Mouse (Mus musculus): ENCODE results near the gene Ubqln1.

Ubqln1 gene

DNA sequence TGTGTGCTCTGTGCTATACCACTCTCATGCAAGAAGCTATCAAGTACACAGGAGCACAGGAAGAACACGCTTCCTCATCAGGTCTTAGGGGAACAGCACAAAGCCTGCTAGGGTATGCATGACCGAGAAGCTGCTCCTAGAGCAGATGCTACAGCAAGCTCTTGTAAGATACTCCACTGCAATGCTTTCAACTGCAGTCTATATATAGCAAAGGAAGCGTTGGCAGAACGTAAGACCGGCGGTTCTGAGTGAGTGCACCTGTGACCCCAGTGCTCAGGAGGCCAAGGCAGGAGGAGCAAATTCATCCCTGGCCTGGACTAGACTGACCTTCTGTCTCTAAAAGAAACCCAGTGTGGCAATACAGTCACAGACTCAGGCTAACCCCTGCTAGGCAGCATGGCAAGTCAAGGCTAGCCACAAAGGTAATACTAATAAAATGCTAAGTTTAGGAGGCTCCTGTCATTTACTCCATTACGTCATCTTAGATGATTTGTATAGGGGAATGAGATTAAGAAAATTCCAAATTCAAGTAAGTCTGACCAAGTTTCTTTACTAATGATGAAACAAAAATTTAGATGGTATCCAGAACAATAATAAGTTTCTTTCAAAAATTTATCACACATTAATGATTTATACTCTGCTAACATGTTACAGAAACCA lies 17.3 kb downstream of the Ubqln1 start:
- DNase-seq: no peak

DNA sequence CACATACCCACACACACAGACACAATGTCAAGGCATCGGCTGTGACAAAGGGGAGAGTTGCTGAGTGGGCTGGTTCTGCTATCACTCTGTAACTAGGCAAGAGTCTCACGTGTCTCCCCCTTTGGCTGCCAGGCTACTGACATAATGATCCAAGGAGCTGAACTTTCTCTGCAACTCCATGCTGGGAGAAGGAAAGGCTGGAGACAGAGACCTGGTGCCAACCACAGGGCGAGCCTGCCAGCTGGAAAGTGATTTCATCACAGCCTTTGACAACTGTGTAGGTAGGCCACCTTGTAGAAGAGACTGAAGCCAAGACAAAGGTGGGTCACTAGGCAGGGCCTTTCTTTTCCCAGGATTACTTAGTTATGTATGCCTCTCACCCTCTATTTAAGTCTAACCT lies 18.2 kb downstream of the Ubqln1 start:
- no peak for DNase-seq

DNA sequence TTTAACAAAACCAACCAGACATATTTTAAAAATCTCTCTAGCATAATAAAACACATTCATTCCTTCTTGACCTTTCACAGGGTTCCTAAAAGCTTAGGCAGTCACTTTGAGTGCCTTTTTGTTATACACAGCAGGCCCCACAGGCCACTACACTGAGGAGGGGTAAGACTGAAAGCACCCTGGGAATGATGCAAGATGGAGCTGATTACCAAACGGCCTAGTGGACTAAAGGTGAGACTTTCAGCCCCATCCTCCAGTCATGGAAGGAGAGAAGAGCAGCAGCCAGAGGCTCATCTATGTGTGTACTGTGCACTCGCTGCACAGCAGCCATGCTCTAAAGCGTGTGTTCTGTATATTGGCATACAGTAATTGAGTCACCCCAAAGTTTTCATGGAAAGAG lies 20.5 kb downstream of the Ubqln1 start:
- DNase-seq: no peak

DNA sequence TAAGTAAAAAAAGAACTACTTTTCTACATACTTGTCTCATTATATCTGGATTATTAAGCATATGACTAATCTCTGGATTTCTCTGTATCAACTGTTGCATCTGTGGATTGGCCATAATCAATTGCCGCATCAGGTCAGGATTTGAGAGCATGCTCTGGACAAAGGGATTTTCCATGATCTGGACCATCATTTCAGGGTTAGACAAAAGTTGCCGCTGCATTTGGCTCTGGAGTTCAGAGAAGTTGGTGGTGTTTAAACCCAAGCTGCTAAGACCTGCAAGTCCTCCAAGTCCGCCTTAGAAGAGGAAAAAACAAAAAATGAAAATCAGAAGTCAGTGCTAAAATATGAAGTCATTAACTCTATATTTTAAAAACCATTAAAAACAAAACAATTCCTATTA lies 22.2 kb downstream of the Ubqln1 start:
- DNase-seq: no peak

DNA sequence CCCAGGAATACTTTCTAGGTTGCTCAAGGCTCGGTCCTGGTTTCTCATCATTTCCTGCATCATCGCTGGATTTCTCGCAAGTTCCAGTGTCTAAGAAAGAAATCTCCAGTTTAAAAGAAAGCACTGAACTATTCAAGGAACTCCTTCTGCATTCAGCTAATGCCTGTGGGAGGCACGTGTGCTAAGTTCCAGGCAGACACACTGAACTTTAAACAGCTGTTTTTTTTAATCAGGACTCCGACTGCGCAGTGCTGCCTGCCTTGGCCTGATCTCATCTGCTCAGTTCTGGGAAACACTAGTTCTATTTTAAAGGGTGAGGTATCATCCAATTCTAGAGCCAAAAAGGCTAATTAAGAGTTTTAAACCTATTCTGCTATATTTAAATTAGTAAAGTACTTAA lies 23.3 kb downstream of the Ubqln1 start:
- no peak for DNase-seq

DNA sequence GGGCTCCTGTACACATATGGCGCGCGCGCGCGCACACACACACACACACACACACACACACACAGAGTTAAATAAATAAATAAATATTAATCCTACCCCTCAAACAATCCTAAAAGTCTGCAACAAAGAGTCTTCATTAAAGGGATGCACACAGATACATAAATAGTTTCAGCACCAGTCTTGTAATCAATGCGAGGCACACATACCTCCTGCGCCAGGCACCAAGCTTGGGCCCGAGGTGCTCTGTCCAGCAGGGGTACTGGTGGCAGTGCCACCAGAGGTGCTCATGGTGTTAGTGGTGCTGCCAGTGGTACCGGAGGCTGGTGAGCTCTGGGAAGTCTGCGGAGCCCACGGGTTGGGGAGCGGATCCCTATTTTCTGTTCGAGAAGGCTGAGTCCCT lies 23.9 kb downstream of the Ubqln1 start:
- no peak for DNase-seq

DNA sequence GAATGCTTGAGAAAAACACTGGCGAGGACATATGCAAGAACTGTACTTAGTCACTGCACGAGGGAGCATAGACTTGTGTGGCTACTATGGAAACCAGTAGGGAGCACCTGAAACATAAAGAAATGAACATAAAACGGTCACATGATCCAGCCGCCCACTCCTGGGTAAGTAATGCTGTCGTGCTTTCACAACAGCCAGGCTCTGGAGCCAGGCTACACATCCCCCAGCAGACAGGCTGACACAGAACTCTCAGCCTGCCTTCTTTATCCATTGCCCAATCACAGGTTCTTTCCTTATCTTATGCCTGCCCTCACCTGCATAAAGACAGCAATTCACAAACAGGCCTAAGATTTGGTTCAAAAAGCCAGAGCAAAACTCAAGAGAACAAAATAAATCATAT lies 26.0 kb downstream of the Ubqln1 start:
- no peak for DNase-seq

DNA sequence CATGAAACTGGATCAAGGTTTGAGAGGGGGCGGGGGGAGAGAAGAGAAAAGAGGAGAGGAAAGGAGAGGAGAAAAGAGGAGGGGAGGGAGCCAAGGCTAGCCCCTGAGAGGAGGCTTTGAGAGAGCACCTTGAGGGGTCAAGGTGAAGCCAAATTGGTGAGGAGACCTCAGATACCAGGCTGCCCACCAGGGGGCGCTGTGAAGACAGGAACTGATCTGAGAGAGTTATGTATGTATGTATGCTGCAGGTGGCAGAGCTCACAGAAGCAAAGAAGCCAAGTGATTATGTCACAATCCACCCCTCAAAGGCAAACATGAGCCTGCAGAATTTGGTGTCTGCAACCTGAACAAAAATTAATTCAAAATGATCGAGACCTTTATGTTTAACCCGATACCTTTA lies 27.0 kb downstream of the Ubqln1 start:
- DNase-seq: peak; percentile 81 to 86

DNA sequence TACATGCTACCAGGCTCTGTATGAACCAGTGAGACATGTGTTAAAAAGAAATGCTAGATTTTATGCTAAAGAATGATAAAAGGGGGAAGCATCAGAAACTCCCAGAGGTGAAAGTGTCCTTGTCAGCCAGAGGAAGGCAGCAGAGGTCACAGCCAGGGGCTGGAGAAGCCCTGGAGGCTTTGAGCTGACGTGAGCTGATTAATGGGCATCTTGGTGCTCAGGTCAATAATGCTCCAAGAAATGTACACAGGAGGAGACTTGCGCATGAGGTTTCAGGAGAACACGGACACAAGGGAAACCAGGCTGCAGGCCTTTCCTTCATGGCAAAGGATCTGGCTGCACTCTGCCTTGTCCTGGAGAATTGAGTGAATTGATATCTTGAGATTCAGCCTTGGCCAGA lies 27.7 kb downstream of the Ubqln1 start:
- no peak for DNase-seq

DNA sequence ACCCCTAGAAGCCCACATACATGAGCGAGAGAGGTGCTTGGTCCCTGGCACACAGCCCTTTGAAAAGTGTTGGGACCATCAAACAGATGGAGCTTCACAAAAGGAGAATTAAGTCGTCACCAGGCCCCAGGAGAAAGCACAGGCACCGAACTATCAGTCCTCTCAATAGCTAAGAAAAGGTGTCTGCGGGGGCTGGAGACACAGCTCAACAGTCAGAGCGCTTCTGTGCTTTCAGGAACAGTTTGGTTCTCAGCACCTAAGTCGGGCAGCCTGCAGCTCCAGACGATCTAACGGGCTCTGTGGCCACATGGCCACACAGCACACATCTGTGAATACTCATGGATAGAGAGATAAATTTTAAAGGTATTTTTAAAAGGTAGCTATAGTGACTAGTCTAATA lies 29.2 kb downstream of the Ubqln1 start:
- DNase-seq: no peak

DNA sequence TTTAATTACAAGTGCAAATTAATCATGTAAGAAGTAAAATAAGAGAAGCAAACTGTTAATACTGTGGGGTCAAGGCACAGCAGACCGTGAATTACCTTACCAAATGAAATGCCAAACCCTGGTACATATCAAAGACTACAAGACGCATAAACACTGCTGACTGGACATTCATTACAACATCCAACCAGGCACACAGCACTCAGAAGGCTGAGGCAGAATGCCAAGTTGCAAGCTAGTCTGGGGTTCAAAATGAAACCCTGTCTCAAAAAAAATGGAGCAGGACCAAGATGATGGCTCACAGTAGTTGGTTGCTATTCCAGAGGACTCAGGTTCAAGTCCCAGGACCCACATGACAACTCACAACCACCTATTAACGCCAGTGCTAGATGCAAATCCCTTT lies 31.3 kb downstream of the Ubqln1 start:
- DNase-seq: no peak

DNA sequence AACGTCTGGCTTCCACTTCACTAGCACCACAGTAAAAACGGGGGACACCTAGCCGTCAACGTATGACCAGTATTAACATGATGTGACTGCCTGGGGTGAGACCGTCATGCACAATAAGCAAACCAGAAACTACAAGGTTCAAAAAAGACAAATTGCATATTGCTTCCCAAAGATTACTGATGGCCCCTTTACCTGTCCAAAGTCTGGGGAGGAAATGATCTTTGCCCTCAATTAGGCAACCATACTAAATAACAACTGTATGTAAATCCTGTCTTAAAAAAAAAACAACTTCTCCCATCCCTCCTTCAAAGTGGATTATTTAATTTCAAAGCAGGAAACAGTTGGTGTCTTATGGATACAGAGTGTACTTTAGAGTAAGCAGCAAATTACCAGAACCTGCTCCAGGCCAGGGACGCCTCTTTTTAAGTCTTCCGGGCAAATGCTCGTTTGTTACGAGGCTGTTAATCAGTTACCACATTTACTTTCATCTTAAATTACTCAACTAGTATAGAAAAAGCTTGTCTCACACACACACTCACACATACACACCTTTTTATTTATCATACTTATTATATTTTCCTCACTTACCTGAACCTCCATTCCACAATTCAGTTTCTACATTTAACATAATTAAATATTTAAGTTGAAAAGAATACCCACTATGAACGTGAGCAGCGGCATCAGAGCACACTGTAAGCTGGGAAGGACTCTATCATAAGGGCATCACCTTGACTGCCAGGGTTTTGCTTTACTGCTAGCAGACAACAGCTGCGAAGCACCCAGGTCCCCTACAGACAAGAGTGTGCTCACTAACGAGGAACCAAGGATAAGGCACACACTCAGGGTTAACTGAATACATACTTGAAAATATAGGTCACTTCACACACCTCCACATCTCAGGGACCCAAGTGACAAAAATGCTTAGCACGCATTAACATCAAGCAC lies 33.6 kb downstream of the Ubqln1 start:
- no peak for DNase-seq

DNA sequence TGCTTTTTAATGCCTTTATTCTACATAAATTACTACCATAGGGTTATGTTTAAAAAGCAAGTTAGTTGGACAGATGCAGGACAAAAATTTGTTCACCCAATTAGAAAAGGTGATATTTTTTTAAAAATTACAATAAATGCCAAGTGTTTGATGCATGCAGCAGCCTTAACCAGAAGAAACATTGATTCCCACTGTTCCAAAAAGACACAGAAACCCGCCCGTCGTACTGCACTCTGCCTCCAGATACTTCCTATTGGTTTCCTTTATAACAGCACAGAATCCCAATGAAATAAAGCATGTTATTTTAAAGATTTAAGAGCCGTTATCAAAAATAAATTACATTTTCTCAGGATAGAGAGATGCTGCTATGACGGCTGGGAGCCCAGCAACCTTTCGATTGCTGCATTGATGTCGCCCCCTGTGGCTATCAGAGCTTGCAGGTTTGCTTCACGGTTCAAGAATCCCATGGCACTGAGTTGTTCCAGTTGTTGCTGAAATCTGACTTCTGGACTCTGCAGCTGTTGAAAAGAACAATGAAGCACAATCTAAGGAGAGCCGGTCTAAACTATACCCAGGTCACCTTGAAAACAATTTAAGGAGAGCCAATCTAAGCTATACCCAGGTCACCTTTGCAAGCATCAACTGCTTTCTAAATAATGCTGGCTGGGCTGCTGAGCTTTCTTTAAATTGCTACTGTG lies 37.8 kb downstream of the Ubqln1 start:
- DNase-seq: peak; percentile 95 to 98

DNA sequence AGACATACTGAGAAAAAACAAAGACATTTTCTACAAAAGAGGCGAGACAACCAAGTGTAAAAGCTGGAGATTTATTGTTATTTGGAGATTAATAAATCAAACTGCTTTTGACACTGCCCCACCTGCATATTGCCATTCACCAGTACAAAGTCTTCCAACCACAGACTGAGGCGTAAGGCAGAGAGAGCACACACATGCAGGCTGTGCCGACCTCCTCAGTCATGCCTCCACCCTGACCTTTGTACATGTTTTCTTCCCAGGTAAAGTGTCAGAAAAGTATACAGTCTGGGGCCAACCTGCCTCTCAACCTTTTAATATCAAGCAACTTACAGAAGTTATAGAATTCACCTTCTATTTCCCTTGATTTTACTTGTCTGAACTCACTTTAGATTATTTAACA lies 39.3 kb downstream of the Ubqln1 start:
- no peak for DNase-seq

DNA sequence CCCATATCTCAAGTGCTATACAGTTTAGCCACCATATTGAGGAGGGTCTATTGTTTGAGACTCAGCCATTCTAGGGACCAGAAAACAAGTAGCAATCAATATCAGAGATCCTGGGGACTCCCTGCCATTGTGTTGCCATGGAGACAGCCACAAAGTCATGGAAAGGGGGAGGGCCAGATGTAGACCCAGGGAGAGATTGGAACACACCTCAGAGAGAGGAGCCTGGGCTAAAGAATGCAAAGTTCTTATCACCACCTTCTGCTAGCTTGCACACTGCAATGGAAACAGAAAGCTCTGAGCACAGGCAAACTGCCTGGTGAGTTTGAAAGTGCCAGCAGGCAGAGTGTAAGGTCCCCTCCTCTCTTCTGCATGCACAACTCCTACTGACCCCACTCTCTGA lies 47.3 kb downstream of the Ubqln1 start:
- no peak for DNase-seq

DNA sequence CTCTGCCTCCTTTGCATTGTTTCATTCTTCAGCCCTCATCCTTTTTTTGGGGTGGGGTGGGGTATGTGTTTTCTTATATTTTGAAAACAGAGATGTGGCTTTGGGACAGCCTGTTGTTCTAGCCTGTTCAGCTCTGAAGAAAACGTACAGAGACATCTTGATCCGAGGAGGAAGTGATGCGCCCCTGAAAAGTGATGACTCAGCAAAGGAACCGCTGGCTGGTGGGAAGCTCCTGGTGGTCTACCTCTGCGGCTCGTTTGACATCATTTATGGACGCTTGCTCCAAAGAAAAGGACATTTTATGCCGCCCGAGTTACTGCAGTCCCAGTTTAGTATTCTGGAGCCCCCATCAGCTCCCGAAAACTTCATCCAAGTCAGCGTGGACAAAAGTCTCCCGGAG lies 52.1 kb downstream of the Ubqln1 start:
- DNase-seq: no peak

DNA sequence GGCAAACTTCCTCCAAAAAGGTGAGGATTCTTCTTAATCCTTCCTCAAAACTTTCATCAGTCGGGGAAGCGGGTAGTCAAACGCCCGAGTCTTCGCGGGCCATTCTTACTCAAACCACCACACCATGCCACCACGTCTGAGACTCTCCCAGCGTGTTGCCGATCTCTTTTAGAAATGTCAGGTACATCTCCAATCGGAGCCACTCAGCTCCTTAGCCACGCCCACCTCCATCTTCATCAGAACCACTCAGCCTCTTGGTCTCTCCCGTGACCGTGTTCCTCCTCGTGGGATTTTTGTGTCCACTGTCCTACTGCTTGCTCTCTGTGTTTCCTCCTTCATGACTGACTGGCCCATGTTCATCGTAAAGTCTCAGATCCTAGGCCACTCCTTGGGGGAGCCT lies 54.7 kb downstream of the Ubqln1 start:
- DNase-seq: no peak

DNA sequence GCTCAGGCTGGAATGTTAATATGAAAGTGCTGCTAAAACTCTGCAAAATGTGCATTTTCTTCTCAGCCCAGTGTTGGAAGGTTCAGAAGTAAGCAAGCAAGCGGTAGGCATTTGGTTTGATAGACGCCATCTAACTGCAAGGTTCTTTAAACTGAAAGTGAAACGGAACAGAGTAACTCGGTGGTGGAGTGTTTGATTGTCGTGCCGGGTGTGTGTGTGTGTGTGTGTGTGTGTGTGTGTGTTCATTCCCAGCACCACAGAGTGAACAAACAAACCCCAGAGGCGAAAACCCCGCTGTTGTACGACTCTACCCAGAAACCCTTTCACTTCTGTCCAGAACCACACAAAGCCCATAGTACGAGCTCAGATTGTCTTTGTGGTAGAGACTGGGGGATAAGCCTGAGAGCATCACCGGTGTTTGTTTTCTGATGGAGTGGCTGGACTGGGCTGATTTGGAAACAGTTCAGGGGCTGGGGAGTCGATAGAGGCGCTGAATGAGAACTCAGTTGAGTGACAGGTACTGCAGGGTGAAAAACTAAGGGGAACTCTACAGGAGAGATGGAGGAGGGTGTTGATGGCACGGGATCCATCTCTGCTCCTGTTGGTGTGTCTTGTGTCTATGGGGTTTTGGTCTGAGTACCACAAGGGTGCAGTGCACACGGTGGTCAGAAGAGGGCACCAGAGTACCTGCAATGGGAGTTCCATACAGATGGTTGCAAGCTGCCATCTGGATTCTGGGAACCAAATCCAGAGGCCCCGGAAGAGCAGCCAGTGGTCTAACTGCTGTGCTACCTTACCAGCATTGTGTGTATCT lies 57.1 kb downstream of the Ubqln1 start:
- DNase-seq: peak; percentile 84 to 88

DNA sequence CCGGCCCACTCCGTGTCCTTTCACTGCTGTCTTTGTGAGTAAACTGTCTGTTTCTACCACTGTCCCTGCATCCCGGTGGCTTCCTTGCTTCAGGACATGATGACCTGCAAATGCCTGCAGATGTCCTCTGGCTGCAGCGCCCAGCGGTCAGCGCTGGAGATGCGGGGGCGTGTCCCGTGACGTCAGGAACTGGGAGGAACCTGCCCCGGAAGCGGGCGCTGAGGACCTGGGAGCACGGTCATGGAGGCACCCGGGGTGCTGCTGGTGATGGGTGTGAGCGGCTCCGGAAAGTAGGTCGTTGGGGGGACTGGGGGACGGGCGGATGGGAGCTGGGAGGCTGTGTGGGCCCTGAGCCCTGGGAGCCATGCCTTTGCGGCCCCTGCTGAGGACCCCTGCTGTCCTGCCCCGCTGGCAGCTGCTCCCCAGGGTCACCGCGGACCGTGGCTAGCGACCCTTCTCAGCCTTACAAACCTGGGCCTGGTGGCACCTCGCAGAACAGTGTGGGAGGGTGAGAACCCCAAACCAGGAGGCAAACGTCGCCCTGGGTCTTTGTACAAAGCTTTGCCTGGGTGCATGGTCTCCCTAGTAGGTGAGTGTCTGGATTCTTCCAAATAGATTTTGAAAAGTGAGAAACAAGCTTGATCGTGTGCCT lies 57.9 kb downstream of the Ubqln1 start, which contains the start of gene Idnk:
TSS of gene Idnk (plus strand) at position 203 of the 652 bp plus-strand sequence.
- peak; percentile 89 to 93 for DNase-seq

DNA sequence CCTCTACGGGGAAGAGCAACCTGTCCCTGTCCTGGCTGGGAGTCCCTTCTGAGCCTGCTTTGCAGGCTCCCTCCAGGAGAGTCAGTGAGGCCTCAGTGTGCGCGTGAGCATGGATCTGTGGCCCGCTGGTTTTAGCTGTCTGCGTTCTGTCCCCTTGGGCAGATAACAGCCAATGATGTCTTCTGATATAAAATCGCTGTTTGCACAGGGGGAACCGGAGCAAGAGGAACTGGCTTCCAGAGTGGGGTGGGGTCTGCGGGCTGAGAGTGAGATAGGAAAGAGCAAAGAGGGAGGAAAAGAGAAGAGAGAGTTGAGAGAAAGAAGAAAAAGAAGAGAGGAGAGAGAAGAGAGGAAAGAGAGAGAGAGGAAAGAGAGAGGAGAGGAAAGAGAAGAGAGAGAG lies 58.4 kb downstream of the Ubqln1 start:
- DNase-seq: no peak

DNA sequence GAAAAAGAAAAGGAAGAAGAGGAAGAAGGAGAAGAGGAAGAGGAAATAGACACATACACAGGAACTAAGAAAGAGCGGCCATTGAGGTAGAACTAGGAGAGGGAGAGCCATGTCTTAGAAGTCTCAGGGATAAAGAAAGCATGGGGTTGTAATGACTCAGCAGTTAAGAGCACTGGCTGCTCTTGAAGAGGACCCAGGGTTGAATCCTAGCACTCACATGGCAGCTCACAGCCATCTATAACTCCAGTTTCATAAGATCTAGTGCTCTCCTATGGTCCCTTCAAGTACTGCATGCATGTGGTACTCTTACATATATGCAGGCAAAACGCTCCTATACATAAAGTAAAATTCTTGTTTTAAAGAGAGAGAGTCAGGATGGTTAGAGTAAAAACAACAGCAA lies 59.4 kb downstream of the Ubqln1 start:
- DNase-seq: no peak

DNA sequence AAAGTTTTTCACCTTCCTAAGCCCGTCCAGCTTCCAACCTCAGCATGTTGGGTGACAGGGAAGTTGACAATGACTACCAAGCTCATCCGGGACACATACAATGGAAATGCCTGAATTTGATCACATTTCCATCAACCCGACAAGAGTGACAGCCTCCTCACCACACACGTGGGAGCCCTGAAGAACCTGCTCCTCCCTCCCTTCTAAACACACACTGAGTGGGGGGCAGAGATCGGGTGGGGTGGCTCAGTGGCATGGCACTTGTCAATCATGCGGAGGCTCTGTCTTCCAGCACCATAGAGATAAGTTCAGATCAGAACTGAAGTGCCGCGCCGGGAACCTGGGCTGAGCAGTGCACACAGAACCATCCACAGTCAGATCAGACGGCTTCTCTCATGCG lies 65.0 kb downstream of the Ubqln1 start:
- DNase-seq: no peak

Measured in lung, adult 18-20 months (tissue).